Mouse (Mus musculus) myocyte (in vitro differentiated cells): Measurements from ENCODE around the gene Cts6.

Source experiments
- E2F4 ChIP-seq: IDR thresholded peaks from one replicate; pipeline ENCODE4 v1.6.1; 2011; ENCODE audit warnings: mild to moderate bottlenecking, control low read depth, moderate library complexity; ENCODE audit not compliant: insufficient read depth
- MAX ChIP-seq: IDR thresholded peaks from one replicate; pipeline ENCODE4 v1.6.1; 2011; ENCODE audit warnings: low read depth, mild to moderate bottlenecking, control low read depth
- MYOD1 ChIP-seq, 3 experiments: IDR thresholded peaks; one replicate each; pipeline ENCODE4 v1.6.1; 2011; ENCODE audit warnings: control low read depth in 2 of 3, low read depth in 2 of 3, mild to moderate bottlenecking in 2 of 3, moderate library complexity in 1 of 3; ENCODE audit not compliant: insufficient read length in 2 of 3, control insufficient read depth in 1 of 3
- POLR2A ChIP-seq: IDR thresholded peaks from one replicate; pipeline ENCODE4 v1.6.1; 2011; ENCODE audit warnings: low read depth, mild to moderate bottlenecking, control low read depth, moderate library complexity; ENCODE audit not compliant: insufficient read length
- TCF12 ChIP-seq: IDR thresholded peaks from one replicate; pipeline ENCODE4 v1.6.1; 2011; ENCODE audit warnings: mild to moderate bottlenecking, control low read depth; ENCODE audit not compliant: poor library complexity, insufficient read depth, severe bottlenecking
- USF1 ChIP-seq: IDR thresholded peaks from one replicate; pipeline ENCODE4 v1.6.1; 2011; ENCODE audit warnings: low read depth, mild to moderate bottlenecking, control low read depth, moderate library complexity

DNA sequence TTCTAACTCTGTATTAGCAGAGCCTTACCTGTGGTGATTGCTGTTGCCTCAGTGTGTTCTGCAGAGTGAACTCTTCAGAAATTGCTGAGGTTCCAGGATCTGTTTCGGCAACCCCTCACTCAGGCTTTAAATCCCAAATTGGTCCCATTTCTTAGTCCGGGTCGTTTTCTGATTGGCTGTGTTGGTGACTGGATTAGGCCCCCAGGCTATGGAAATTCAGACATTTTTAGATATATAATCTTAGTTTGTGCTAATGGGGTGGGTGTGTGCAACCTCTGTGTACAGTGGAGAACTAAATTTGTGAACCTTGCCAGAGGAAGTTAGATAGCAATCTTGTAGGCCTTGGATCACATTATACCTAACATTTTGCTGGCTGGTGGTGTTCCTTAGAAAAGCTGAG is at the start of gene Cts6:
- TF ChIP-seq E2F4: no peak
- TF ChIP-seq MAX: no peak
- no peak for TF ChIP-seq USF1
- no peak for TF ChIP-seq POLR2A
- no peak for TF ChIP-seq MYOD1 (IDR thresholded peaks at IDR 0.05; ENCODE audit: control insufficient read depth in 1 of 3, insufficient read length in 2 of 3, low read depth in 2 of 3)
- TF ChIP-seq TCF12: no peak
